Mouse (Mus musculus) A20 (cell line): ENCODE results near the gene Lkaaear1.

ENCODE experiments used
- DNase-seq: peaks from one replicate; pipeline ENCODE4 v3.0.0-alpha.2; 2011; ENCODE audit warnings: low read depth, low spot score

The Lkaaear1 gene

GRCm38 (mm10) chr2:181683381-181683780 is 14.9 kb downstream of the Lkaaear1 start:
- DNase-seq, result no peak

GRCm38 (mm10) chr2:181681978-181682377 is 16.3 kb downstream of the Lkaaear1 start:
- DNase-seq, result no peak

DNA sequence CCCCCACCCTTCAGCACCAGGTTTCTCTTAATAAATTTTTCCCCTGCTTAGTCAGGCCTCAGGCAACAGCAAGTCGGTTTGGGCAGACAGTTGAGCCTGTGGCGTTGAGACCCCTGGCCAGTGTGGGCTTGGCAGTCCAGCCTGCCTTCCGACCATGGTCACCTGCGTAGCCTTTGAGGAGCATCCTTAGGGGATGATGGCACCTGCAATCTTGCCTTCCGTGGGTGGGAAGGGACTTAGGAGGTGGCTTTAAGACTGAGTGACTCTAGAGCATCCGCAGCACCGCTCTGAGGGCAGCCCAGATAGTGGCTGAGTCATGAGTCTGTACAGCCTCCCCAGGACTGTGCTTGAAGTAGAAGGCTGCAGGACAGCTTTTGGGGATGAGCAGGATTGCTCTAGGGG is 17.5 kb downstream of the Lkaaear1 start:
- DNase-seq, result peak; percentile 59

DNA sequence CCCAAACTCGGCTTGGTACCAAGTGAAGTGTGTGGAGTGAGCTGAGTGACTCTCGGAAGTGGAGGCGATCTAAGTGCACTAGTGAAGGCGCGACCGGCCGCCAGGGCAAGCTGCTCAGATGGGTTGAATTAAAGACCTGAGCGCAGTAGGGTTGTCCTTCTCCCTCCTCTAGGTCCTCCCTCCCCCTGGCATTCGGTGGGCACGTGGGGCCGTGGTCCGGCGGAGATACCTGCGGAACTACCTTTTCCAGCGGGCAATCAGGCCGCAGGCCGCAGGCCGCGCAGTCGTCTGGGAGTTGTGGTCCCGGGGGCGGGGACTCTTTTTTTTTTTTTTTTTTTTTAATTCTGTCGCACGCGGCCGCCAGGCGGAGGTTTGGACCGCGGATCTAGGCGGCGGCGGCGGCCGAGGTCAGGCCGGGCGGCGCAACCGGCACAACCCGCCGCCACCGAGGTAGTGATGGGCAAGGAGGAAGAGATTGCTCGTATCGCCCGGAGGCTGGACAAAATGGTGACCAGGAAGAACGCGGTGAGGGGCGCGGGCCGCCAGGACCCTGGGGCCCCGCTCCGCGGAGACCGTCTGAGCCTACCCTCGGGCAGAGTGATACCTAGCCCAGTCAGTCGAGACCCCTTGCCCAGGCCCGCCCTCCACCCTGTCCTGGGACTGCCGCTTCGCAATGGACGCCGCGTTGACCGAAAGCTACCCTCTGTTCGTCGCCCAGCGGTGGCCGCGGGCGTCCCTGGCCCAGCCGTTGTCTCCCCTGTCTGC is 18.1 kb downstream of the Lkaaear1 start, which contains the start of gene Tcea2:
TSS of gene Tcea2 (plus strand) at position 360 of the 765 bp plus-strand sequence.
- DNase-seq, result peak; percentile 93

GRCm38 (mm10) chr2:181678780-181679179 is 19.5 kb downstream of the Lkaaear1 start:
- peak; percentile 90 for DNase-seq

GRCm38 (mm10) chr2:181677755-181678098 is 20.5 kb downstream of the Lkaaear1 start:
- DNase-seq, result no peak

DNA sequence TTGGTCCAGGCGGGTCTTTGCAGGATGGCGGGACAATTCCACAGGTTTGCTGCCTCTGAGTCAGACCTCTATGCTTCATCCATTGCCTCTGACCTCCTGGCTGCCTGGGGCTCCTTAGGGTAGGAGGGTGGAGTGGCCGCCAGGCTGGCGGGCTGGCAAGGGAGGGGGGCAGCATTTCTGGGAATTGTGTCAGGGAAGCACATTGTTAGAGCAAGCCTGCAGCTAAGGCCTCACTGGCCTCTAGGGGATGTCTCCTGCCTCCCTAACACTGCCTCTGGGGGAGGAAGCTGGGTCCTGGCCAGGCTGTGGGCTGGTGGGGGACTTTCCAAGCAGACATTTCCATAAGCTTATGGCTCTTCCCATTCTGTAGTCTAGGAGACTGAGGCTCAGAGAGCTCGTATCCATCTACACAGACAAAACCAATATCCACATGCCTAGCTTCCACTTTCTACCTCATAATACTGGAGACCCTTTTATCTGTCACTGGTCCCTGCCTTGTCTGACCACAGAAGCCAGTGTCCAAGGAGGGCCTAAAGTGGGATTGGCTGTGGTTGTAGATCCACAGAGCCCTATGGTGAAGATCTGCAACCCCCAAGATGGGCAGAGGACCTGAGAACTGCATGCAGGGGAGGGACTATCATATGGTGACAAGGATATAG is 21.0 kb downstream of the Lkaaear1 start:
- DNase-seq, result no peak

- no peak for DNase-seq
These were observed 21.8 kb downstream of the Lkaaear1 start for GRCm38 (mm10) chr2:181676424-181676823.

- DNase-seq, result no peak
These were observed 22.8 kb downstream of the Lkaaear1 start for GRCm38 (mm10) chr2:181675454-181675853.

DNA sequence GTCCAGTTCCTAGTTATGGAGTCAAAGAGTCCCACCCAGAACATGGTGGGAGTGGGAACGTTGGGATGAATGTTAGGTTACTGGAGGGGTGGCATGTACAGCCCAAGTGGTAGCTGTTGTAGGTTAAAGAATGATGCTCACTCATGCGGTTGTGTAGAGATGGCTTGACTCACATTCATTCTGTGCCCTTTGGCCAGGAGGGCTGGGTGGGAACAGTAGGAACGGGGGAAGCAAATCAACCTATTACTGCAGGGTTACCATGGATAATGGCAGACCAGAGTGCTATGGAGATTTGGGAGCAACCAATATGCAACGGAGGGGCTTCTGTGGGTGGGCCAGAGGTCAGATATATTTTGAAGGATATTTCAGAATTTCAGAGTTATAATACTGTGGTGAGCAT is 23.3 kb downstream of the Lkaaear1 start:
- no peak for DNase-seq

GRCm38 (mm10) chr2:181673501-181673900 is 24.7 kb downstream of the Lkaaear1 start:
- DNase-seq, result no peak

DNA sequence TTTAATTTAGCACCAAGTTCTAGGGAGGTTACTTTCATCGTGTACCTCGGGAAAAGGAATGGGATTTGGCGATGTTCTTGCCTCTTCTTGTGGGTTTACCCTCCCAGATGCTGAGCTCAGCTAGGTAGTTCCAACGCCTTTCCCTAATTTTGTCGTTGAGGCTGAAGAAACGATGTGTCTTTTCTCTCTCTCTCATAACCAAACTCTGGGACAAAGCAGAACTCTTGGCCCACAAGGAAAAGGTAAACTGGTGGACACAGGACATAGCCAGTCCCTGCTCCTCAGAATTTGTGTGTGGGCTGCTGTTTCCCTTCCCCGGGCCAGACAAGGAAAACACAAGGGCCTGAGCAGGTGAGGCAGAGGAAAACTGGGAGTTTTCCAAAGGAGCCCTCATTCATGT is 26.3 kb downstream of the Lkaaear1 start:
- no peak for DNase-seq

DNA sequence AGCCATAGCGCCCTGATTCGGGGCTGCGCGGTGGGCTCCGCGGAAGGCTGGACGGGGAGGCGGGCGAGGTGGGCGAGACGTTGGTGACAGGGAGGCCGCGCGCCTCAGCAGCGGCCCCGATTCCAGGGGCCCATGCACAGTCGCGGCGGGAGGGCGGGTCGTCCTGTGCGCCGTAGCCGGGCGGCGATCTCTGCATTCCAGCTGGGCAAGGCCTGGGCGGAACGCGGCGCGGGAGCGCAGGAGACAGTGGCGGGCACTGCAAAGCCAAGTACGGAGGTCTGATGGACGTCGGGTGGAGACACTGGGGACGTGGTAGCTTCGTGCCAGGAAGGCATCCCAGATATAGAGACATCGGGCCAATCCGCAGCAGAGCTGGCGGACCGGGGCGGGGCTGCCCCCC is 26.9 kb downstream of the Lkaaear1 start, which contains the start of gene Sox18:
TSS of gene Sox18 (minus strand) at position 315 of the 400 bp plus-strand sequence.
- DNase-seq, result no peak

GRCm38 (mm10) chr2:181670913-181671311 is 27.3 kb downstream of the Lkaaear1 start:
- DNase-seq, result no peak

GRCm38 (mm10) chr2:181670285-181670912 is 27.8 kb downstream of the Lkaaear1 start:
- no peak for DNase-seq

DNA sequence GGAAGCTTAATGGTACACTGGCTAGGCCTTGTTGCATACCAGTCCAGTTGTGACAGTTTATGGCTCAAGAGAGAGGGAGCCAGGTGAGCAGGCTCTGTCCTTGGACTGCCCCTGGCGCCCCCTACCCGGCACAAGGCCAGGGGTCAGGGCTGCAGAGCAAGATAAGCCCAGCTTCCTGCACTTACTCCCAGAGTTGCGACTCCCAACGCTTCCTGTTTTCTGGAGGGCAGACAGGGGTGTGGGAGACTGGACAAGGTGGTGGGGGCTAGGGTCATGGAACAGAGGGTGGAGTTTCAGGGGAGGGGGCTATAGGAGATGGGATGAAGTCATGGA is 35.0 kb downstream of the Lkaaear1 start:
- DNase-seq, result no peak

GRCm38 (mm10) chr2:181662620-181663297 is 35.5 kb downstream of the Lkaaear1 start:
- DNase-seq, result no peak

DNA sequence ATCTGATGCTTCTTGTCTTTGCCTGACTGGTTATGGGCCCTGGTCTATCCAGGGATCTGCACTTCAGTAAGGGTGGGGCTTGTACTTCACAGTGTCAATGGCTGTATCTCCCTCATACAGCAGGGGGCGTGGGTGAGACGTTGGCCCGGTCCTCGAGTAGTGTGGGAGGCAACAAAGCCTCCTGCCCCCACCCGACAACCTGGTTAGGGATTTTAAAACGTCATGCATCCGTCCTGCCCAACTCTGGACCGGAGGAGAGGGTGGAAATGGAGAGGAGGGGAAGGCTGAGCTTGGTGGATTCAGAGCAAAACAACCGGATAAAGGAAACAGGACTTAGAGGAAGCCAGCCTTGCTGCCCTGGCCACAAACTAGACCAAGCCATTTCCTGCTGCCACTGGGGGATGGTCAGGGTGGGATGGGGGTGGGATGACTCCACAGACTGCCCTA is 38.6 kb downstream of the Lkaaear1 start:
- DNase-seq, result peak; percentile 68

- peak; percentile 25 for DNase-seq
These were observed 39.2 kb downstream of the Lkaaear1 start for GRCm38 (mm10) chr2:181658930-181659555.

- no peak for DNase-seq
These were observed 39.7 kb downstream of the Lkaaear1 start for GRCm38 (mm10) chr2:181658528-181658927.

GRCm38 (mm10) chr2:181657441-181657840 is 40.8 kb downstream of the Lkaaear1 start:
- DNase-seq, result no peak

DNA sequence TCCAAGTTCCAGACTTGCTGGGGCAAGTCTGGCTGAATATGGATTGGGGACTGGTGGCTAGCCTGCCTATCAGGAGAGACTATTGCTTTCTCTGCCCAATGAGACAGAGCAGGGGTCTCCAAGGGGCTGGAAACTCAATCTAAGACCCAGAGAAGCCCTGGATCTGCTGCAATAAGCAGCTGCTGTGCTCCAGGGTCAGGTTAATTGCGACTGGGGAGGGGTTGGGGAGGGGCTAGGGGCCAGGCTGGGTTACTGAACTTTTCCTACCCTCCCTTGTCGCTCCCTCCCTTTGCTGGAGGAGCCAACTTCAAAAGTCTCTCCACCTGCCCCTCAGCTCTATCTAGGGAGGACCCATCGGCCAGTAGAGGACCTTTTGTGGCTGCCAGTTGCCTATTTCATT is 41.5 kb downstream of the Lkaaear1 start, which contains the start of gene Gm29797:
TSS of gene Gm29797 (plus strand) at position 301 of the 400 bp plus-strand sequence.
- DNase-seq, result no peak
